Mouse (Mus musculus): ENCODE measurements around the gene Abca17. TPM values are rescaled to one million over a fixed set of nuclear protein-coding genes. Genes with fewer than 3 reads are reported as not detected.

Abca17 gene
- polyA plus RNA-seq (2017; shearing (Covaris generic)): 0.15 TPM

DNA sequence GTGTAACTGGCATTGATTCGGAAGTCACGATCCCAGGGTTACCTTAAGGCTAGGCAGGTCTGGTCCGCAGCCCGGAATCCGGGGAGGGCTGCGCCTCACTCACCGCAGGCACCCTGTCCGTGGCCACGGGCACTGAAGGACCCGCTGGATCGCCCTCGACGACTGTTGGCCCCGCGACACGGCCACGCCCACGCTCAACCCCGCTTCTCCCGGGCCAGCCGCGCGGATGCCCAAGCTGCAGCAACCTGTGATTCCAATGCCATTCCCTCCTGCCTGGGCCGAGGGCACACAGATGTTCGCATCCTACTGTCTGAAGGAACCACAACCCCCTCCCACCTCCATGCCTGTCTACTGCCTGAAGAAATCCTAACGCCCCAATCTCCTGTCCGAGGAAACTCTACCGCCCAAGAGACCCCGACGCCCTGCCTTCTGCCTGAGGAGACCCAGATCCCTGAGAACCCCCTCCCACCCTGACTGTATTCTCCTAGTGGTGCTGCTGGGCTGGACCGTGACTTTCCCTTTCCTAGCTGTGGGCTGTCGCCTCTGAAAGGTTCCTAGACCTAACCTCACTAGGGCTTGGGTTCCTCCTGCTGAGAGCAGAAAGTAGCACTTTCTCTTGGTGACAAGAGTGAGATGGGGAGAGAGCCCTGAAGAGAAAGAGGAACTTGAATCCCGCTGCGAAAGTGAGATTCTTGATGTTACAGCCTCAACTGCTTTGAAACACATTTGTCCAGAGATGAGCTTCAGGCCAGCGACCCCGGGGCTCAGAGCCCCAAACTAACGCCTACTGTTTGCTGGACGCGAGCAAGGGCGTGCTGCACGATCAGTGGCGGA lies at the start of gene Abca17:
Gene Abca17 (minus strand): TSS at position 143 of the 834 bp plus-strand sequence.

DNA sequence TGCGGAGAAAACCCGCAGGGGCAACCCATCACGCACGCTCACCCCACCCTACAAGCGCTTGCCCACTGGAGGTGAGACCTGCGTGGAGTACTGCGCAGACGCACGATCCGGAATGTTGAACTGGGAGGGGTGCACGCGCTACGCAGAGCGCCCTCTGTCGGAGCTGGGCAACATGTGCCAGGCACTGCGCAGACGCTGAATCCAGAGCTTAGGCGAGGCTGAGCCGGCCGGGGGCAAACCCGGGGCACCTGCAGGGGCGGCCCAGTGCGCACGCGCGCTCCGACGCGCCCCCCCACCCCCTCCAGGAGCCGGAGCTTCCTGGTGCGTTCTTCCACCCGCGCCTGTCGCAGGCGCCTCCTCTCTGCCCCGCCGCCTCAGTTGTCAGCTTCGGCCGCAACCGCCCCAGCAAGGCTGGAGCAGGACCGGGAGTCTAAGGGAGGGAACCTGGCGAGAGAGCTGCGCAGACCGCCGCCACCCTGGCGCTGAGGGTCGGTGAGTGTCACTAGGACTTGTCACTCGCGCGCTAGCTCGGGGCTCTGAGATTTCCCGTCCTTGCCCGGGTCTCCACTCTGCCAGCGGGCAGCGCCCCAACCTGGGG lies 991 bp upstream of the Abca17 start, which contains the start of gene Abca3:
Gene Abca3 (plus strand): TSS at position 191 of the 598 bp plus-strand sequence.

DNA sequence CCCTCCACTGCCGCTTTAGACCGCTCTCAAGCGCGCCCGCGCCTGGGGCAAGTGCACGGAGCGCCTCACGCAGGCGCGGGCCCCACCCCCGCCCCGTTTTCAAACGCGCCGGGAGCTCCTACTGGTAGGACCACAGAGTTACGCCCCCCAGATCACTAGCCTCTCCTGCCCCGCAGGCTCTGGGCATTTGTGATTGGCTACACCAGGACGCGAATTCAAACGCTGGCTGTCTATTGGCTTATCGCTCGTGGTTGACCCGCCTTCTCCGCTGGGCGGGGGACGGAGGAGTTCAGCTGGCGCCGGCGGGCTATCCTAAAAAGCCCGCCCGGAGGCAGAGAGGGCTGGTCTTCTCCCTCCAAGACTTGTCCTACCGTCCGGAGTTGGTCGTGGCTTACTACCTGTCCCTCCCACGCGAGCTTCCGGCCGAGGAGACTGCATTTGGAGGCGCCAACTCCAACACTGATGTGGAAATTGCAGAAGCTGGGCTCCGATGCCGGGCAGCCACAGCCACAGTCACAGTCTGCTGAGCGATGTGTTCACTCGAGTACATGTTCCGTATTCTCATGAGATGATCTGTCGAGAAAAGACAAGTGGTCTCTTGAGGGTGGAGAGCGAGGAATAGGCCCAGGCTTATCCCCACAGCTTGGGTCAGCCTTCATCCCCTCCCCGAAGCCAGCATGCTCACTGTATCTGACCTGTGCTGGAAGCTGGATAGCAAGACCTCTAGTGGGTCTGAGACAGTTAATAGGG lies 99.4 kb downstream of the Abca17 start, which contains the start of gene Ccnf:
Gene Ccnf (minus strand): TSS at position 165 of the 750 bp plus-strand sequence.

DNA sequence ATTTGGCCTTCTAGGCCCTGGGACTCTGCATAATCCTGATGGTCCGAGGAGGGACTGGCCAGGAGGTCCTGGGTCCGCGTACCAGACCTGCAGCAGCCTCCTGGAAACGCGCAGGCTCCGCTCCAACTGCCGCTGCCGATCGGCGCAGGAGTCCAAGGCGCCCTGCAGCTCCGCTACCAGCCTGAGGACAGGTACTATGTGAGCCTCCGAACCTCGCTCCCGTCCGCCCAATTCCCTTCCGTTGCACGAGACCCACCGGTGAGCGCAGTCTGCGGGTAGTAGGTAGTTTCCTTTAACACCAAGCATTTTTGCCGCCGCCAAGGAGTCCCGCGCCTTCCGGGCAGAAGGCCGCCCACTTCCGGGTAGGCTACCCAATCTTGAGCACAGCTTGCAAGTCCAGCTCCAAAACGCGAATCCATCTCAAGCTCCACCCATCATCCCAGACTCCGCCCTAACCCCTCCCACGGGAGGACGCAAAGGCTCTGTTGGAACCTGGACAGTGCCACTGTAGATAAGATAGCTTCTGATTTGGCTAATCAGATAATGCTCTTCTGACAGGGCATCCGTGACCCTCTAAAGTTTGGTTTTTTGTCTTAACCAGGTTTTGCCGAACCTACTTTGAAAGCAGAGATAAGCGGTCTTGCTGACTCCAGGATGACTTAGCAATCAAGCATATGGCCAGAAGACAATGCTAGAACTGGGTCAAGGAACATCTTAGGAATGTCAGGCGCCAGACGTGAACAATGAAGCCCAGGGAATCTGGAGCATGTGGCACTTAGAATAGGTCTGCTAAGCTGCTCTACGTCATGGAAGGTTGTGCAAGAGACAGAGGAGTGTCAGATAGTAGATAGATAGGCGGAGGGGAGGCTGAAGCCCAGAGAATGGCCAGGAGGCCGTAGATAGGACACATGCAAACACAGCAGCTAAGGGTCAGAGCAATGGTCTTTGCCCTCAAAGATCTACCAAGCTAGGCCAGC lies 130.1 kb downstream of the Abca17 start, which contains the start of gene Tedc2:
Gene Tedc2 (minus strand): TSS at position 417 of the 977 bp plus-strand sequence.

Other genes starting within 250 kb of the Abca17 start
- 73.3 TPM for gene Pdpk1, start 200.1 kb downstream of the Abca17 start, polyA plus RNA-seq (2017; shearing (Covaris generic))
- 17.7 TPM for gene Amdhd2, start 187.3 kb downstream of the Abca17 start, polyA plus RNA-seq (2017; shearing (Covaris generic))
- 426 TPM for gene Atp6v0c, start 181.4 kb downstream of the Abca17 start, polyA plus RNA-seq (2017; shearing (Covaris generic))
- 0.53 TPM for gene Tbc1d24, start 145.5 kb downstream of the Abca17 start, polyA plus RNA-seq (2017; shearing (Covaris generic))
- 0.14 TPM for gene Ntn3, start 141.5 kb downstream of the Abca17 start, polyA plus RNA-seq (2017; shearing (Covaris generic))
- gene Tedc2, start 130.2 kb downstream of the Abca17 start, polyA plus RNA-seq (2017; shearing (Covaris generic)): 1.1 TPM
- 1.9 TPM for gene Ccnf, start 99.6 kb downstream of the Abca17 start, polyA plus RNA-seq (2017; shearing (Covaris generic))
- 32.3 TPM for gene Abca3, start 882 bp upstream of the Abca17 start, polyA plus RNA-seq (2017; shearing (Covaris generic))
- 284 TPM for gene Rnps1, start 63.5 kb upstream of the Abca17 start, polyA plus RNA-seq (2017; shearing (Covaris generic))
- gene Eci1, start 75.6 kb upstream of the Abca17 start, polyA plus RNA-seq (2017; shearing (Covaris generic)): 34.1 TPM
- gene Dnase1l2, start 92.0 kb upstream of the Abca17 start, polyA plus RNA-seq (2017; shearing (Covaris generic)): 2.0 TPM
- 144 TPM for gene E4f1, start 119.2 kb upstream of the Abca17 start, polyA plus RNA-seq (2017; shearing (Covaris generic))
- gene Pgp, start 119.3 kb upstream of the Abca17 start, polyA plus RNA-seq (2017; shearing (Covaris generic)): 18.9 TPM
- not detected for gene Bricd5, start 122.8 kb upstream of the Abca17 start, polyA plus RNA-seq (2017; shearing (Covaris generic))
- gene Mlst8, start 128.0 kb upstream of the Abca17 start, polyA plus RNA-seq (2017; shearing (Covaris generic)): 24.2 TPM
- gene Caskin1, start 137.5 kb upstream of the Abca17 start, polyA plus RNA-seq (2017; shearing (Covaris generic)): 0.16 TPM
- gene Traf7, start 176.9 kb upstream of the Abca17 start, polyA plus RNA-seq (2017; shearing (Covaris generic)): 68.1 TPM
- gene Rab26, start 183.1 kb upstream of the Abca17 start, polyA plus RNA-seq (2017; shearing (Covaris generic)): 1.1 TPM
- 58.8 TPM for gene Pkd1, start 198.8 kb upstream of the Abca17 start, polyA plus RNA-seq (2017; shearing (Covaris generic))

Data from naive thymus-derived CD4-positive, alpha-beta T cell, adult 5 months (primary cell).